Mouse (Mus musculus) 3T3-L1 (cell line): Measurements from ENCODE around the gene Slc7a11.

Experiments
- DNase-seq: peaks from one replicate; pipeline ENCODE4 v3.0.0-alpha.2; 2015; ENCODE audit warnings: low read depth, low spot score

The Slc7a11 gene

GRCm38 (mm10) chr3:49867951-49868584 lies 575.3 kb downstream of the Slc7a11 start:
- DNase-seq, result no peak

- no peak for DNase-seq
Measured at GRCm38 (mm10) chr3:49867147-49867950, 576.1 kb downstream of the Slc7a11 start.

- DNase-seq, result no peak
Measured at GRCm38 (mm10) chr3:49866061-49866515, 577.3 kb downstream of the Slc7a11 start.

GRCm38 (mm10) chr3:49856797-49857196 lies 586.6 kb downstream of the Slc7a11 start:
- DNase-seq, result no peak

- DNase-seq, result no peak
Measured at GRCm38 (mm10) chr3:49854277-49854676, 589.1 kb downstream of the Slc7a11 start.

GRCm38 (mm10) chr3:49842971-49843370 lies 600.4 kb downstream of the Slc7a11 start:
- DNase-seq, result no peak
